Mouse (Mus musculus): ENCODE data around the gene Aldh4a1.

Aldh4a1 gene

GRCm38 (mm10) chr4:139590446-139590845 lies 32.2 kb upstream of the Aldh4a1 start:
- peak; percentile 85 for DNase-seq (ENCODE audit: low spot score)

GRCm38 (mm10) chr4:139592895-139593294 lies 29.8 kb upstream of the Aldh4a1 start:
- no peak for DNase-seq (ENCODE audit: low spot score)

- DNase-seq (ENCODE audit: low spot score): no peak
Observed at GRCm38 (mm10) chr4:139593383-139593782, 29.3 kb upstream of the Aldh4a1 start.

GRCm38 (mm10) chr4:139594062-139594461 lies 28.6 kb upstream of the Aldh4a1 start:
- DNase-seq (ENCODE audit: low spot score): peak; percentile 39

- no peak for DNase-seq (ENCODE audit: low spot score)
Observed at GRCm38 (mm10) chr4:139596715-139597114, 26.0 kb upstream of the Aldh4a1 start.

- DNase-seq (ENCODE audit: low spot score): no peak
Observed at GRCm38 (mm10) chr4:139597286-139598284, 25.1 kb upstream of the Aldh4a1 start.

GRCm38 (mm10) chr4:139598356-139598755 lies 24.3 kb upstream of the Aldh4a1 start:
- peak; percentile 36 for DNase-seq (ENCODE audit: low spot score)

- DNase-seq (ENCODE audit: low spot score): peak; percentile 92
Observed at GRCm38 (mm10) chr4:139598950-139599518, 23.6 kb upstream of the Aldh4a1 start.

- no peak for DNase-seq (ENCODE audit: low spot score)
Observed at GRCm38 (mm10) chr4:139601519-139602356, 20.9 kb upstream of the Aldh4a1 start.

- peak; percentile 80 for DNase-seq (ENCODE audit: low spot score)
Observed at GRCm38 (mm10) chr4:139602357-139603244, 20.1 kb upstream of the Aldh4a1 start, which contains the start of gene Gm21969. TSS of gene Gm21969 (plus strand) at chr4:139603186.

- DNase-seq (ENCODE audit: low spot score): no peak
Observed at GRCm38 (mm10) chr4:139605216-139605615, 17.4 kb upstream of the Aldh4a1 start.

- no peak for DNase-seq (ENCODE audit: low spot score)
Observed at GRCm38 (mm10) chr4:139606732-139607131, 15.9 kb upstream of the Aldh4a1 start.

- DNase-seq (ENCODE audit: low spot score): no peak
Observed at GRCm38 (mm10) chr4:139608975-139609374, 13.7 kb upstream of the Aldh4a1 start.

GRCm38 (mm10) chr4:139610954-139611353 lies 11.7 kb upstream of the Aldh4a1 start:
- DNase-seq (ENCODE audit: low spot score): no peak

- peak; percentile 92 for DNase-seq (ENCODE audit: low spot score)
Observed at GRCm38 (mm10) chr4:139611542-139611953, 11.1 kb upstream of the Aldh4a1 start.

- DNase-seq (ENCODE audit: low spot score): no peak
Observed at GRCm38 (mm10) chr4:139614524-139615260, 8.0 kb upstream of the Aldh4a1 start.

- DNase-seq (ENCODE audit: low spot score): peak; percentile 76
Observed at GRCm38 (mm10) chr4:139616276-139617000, 6.2 kb upstream of the Aldh4a1 start.

GRCm38 (mm10) chr4:139617001-139617364 lies 5.7 kb upstream of the Aldh4a1 start:
- DNase-seq (ENCODE audit: low spot score): no peak

- DNase-seq (ENCODE audit: low spot score): no peak
Observed at GRCm38 (mm10) chr4:139619765-139620164, 2.9 kb upstream of the Aldh4a1 start.

Measured in embryo, embryonic 10.5 days (tissue).